Comparison of ENCODE assay signal across 9 mouse cellular contexts in the genomic region with DNA sequence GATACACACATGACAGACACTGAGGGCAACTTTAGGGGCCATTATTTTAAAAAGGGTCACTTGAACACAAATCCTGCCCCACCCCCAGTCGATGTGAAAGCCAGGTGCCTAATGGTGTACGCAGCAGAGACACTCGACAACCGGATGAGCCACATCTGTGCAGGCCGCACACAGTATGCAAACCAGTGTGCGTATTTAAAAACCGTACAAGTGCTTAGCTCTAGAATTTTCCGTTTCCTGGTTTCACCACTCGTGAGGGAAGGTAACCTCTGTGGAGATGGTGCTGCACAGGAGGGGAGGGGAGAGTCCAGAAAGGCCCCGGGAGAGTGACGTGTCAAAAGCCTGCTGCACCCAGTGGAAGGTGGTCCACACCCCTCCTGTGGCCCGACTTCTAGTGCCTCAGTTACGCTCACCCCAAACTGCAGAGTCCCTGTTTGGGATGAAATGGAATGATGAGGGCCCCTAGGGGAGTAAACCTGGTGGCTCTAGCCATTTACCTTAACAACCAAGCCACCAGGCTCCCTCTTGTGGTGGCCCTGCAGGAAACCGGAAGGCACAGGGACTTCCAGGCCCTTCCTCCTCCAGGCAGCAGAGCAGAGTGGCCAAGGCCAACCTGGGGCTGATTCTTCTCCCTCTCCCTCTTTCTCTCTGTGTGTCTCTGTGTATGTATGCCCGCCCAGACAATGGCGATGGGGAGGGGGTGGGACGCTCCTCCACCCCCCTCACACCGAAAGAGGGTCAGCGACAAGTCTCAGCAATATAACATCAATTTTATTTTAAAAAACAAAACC. TPM values are rescaled to one million over a fixed set of nuclear protein-coding genes. Genes with fewer than 3 reads are reported as not detected.
A peak's percentile ranks its signal among the peaks of the same experiment; 100 is the strongest.
DNase-seq lines count a peak whose midpoint lies in the region; ATAC-seq lines count a peak whose summit lies in the region.
"Had no signal": no experiment of that assay in that cellular context is flagged by ENCODE, and none has a peak within 500 bp of the region (broad histone marks: within the 10 kb centered on the region; RNA-seq: fewer than 3 reads in every experiment).

No protein-coding gene starts in this region.

- no peak overlapping the region for H3K9ac ChIP-seq in kidney, embryonic 14.5 days (ENCODE audit: low read depth, low read length)
- no peak overlapping the region for H3K9ac ChIP-seq in embryonic facial prominence, embryonic 13.5 days
- H3K9ac ChIP-seq: embryonic facial prominence, embryonic 12.5 days had no signal

- no peaks in the 10 kb centered on the region for H3K27me3 ChIP-seq in kidney, embryonic 14.5 days (ENCODE audit: control insufficient read depth, insufficient read depth, low read length)
- H3K27me3 ChIP-seq in embryonic facial prominence, embryonic 13.5 days = no peaks in the 10 kb centered on the region
- H3K27me3 ChIP-seq: embryonic facial prominence, embryonic 12.5 days had no signal

- no peaks in the 10 kb centered on the region for H3K9me3 ChIP-seq in kidney, embryonic 14.5 days (ENCODE audit: control insufficient read depth, low read length)
- no peaks in the 10 kb centered on the region for H3K9me3 ChIP-seq in embryonic facial prominence, embryonic 13.5 days
- H3K9me3 ChIP-seq: embryonic facial prominence, embryonic 12.5 days had no signal

- H3K4me2 ChIP-seq in kidney, embryonic 14.5 days (replicated peaks; ENCODE audit: low read depth, low read length) = no peak overlapping the region
- H3K4me2 ChIP-seq in embryonic facial prominence, embryonic 13.5 days = no peak overlapping the region
- H3K4me2 ChIP-seq: embryonic facial prominence, embryonic 12.5 days had no signal

- WGBS in kidney, embryonic 14.5 days = 76% methylated on average over 19 of the region's 19 CpGs
- WGBS in embryonic facial prominence, embryonic 13.5 days = 78% methylated on average over 19 of the region's 19 CpGs

- H3K36me3 ChIP-seq in kidney, embryonic 14.5 days (ENCODE audit: control insufficient read depth, insufficient read depth, low read length) = peaks cover 39% of the 10 kb centered on the region
- H3K36me3 ChIP-seq in embryonic facial prominence, embryonic 13.5 days = peaks cover 53% of the 10 kb centered on the region

- H3K4me3 ChIP-seq in kidney, embryonic 14.5 days (ENCODE audit: low read length) = no peak overlapping the region
- no peak overlapping the region for H3K4me3 ChIP-seq in embryonic facial prominence, embryonic 13.5 days
- H3K4me3 ChIP-seq: embryonic facial prominence, embryonic 12.5 days had no signal

- H3K27ac ChIP-seq in kidney, embryonic 14.5 days (ENCODE audit: low read depth, low read length) = no peak overlapping the region
- peak overlapping the region; percentile 16; the same call in 1 of the 2 replicates for H3K27ac ChIP-seq in embryonic facial prominence, embryonic 13.5 days
- H3K27ac ChIP-seq: embryonic facial prominence, embryonic 12.5 days had no signal

- peak; percentile 56 for DNase-seq in kidney, adult 18-20 months
- peak; percentile 55 for DNase-seq in MN1 (ENCODE audit: low spot score)
- peak; percentile 50 to 53 for DNase-seq in lung, postnatal 4 days
- DNase-seq in cerebellum, adult 8-10 months = no peak
- no peak for DNase-seq in cerebellum, adult 9-11 months

- no peaks in the 10 kb centered on the region for H3K4me1 ChIP-seq in kidney, embryonic 14.5 days (ENCODE audit: control insufficient read depth, insufficient read depth, low read length)
- no peaks in the 10 kb centered on the region for H3K4me1 ChIP-seq in embryonic facial prominence, embryonic 13.5 days
- H3K4me1 ChIP-seq: embryonic facial prominence, embryonic 12.5 days had no signal

- ATAC-seq in kidney, embryonic 14.5 days (ENCODE audit: low FRiP score, low TSS enrichment) = no peak
- ATAC-seq in embryonic facial prominence, embryonic 13.5 days (ENCODE audit: insufficient number of reproducible peaks, insufficient read depth, low FRiP score, low TSS enrichment, low read depth) = no peak
- no peak for ATAC-seq in erythroblast, adult 5-6 weeks (replicated peaks; ENCODE audit: low FRiP score, poor library complexity, severe bottlenecking)

RNA-seq across cellular contexts. Expression of a gene that starts 1.6 kb away (rescaled TPM):
- polyA plus RNA-seq in kidney, embryonic 14.5 days (2014; fragmentation: Nextera tagmentation; extraction: Ambion mirVana) = 0.07 TPM in 1 of 2 replicates, not detected in the other
- 0.12 TPM in 1 of 2 replicates, not detected in the other for polyA plus RNA-seq in embryonic facial prominence, embryonic 13.5 days (2015; fragmentation: Nextera tagmentation; extraction: Ambion mirVana)
- total RNA-seq in erythroblast, adult 5-6 weeks (2015; ENCODE audit: low replicate concordance) = not detected in 2 replicates
- total RNA-seq in erythroblast, adult 5-6 weeks (2017; ENCODE audit: low replicate concordance) = not detected in 2 replicates
- polyA plus RNA-seq: embryonic facial prominence, embryonic 12.5 days had no signal

RNA-seq across cellular contexts. Expression of a gene that starts 6.7 kb away (rescaled TPM):
- polyA plus RNA-seq in kidney, embryonic 14.5 days (2014; fragmentation: Nextera tagmentation; extraction: Ambion mirVana) = 0.86 and 1.2 TPM in 2 replicates
- polyA plus RNA-seq in embryonic facial prominence, embryonic 13.5 days (2015; fragmentation: Nextera tagmentation; extraction: Ambion mirVana) = 0.47 and 0.74 TPM in 2 replicates
- total RNA-seq in erythroblast, adult 5-6 weeks (2015; ENCODE audit: low replicate concordance) = not detected in 2 replicates
- 0.34 TPM in 1 of 2 replicates, not detected in the other for total RNA-seq in erythroblast, adult 5-6 weeks (2017; ENCODE audit: low replicate concordance)

RNA-seq across cellular contexts. Expression of a gene that starts 19.3 kb away (rescaled TPM):
- polyA plus RNA-seq in kidney, embryonic 14.5 days (2014; fragmentation: Nextera tagmentation; extraction: Ambion mirVana) = 49.4 and 71.3 TPM in 2 replicates
- polyA plus RNA-seq in embryonic facial prominence, embryonic 13.5 days (2015; fragmentation: Nextera tagmentation; extraction: Ambion mirVana) = 49.0 and 56.1 TPM in 2 replicates
- total RNA-seq in erythroblast, adult 5-6 weeks (2015; ENCODE audit: low replicate concordance) = 0.63 TPM in 1 of 2 replicates, not detected in the other
- 0.56 and 1.1 TPM in 2 replicates for total RNA-seq in erythroblast, adult 5-6 weeks (2017; ENCODE audit: low replicate concordance)

RNA-seq across cellular contexts. Expression of a gene that starts 39.5 kb away (rescaled TPM):
- polyA plus RNA-seq in kidney, embryonic 14.5 days (2014; fragmentation: Nextera tagmentation; extraction: Ambion mirVana) = 3.5 and 6.8 TPM in 2 replicates
- polyA plus RNA-seq in embryonic facial prominence, embryonic 13.5 days (2015; fragmentation: Nextera tagmentation; extraction: Ambion mirVana) = 8.5 TPM in 2 replicates
- 2.9 and 10.7 TPM in 2 replicates for total RNA-seq in erythroblast, adult 5-6 weeks (2015; ENCODE audit: low replicate concordance)
- 2.0 and 4.3 TPM in 2 replicates for total RNA-seq in erythroblast, adult 5-6 weeks (2017; ENCODE audit: low replicate concordance)

Comparison
In these comparisons a context has a peak if more than half of its experiments do, and no peak if none do; other contexts are left out.
1. DNase-seq: peak in kidney, adult 18-20 months (single experiment), MN1 (single experiment) and lung, postnatal 4 days (2 of 2); none in cerebellum, adult 8-10 months (single experiment) and cerebellum, adult 9-11 months (single experiment).